Mouse (Mus musculus) yolk sac, embryonic 10.5 days (tissue): ENCODE results near the gene Zfp579.
A peak's percentile ranks its signal among the peaks of the same experiment; 100 is the strongest.

Source experiments
- DNase-seq: peaks from one replicate; pipeline ENCODE4 v3.0.0-alpha.2; 2017; ENCODE audit warnings: low spot score

Zfp579 gene

GRCm38 (mm10) chr7:4957361-4957760 lies 38.6 kb downstream of the Zfp579 start:
- DNase-seq: no peak

GRCm38 (mm10) chr7:4953815-4954445 lies 42.0 kb downstream of the Zfp579 start:
- no peak for DNase-seq

GRCm38 (mm10) chr7:4950561-4951342 lies 45.2 kb downstream of the Zfp579 start:
- DNase-seq: no peak

DNA sequence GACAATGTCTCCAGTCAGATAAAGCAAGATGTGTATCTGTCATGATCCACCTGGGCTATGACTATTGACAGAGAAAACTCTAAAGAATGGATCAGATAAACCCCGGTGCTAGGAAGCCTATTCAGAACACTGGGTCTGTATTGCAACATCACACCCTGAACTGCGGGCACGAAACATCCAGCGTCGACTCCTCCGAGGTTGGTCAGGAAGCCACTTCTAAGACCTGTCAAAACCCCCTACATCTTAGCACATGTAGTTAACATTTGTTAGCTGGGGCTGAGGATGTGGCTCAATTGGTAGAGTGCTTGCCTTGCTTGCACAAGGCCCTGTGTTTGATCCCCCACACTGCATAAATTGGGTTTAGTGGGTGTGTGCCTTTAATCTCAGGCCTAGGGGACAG lies 47.6 kb downstream of the Zfp579 start:
- DNase-seq: no peak

DNA sequence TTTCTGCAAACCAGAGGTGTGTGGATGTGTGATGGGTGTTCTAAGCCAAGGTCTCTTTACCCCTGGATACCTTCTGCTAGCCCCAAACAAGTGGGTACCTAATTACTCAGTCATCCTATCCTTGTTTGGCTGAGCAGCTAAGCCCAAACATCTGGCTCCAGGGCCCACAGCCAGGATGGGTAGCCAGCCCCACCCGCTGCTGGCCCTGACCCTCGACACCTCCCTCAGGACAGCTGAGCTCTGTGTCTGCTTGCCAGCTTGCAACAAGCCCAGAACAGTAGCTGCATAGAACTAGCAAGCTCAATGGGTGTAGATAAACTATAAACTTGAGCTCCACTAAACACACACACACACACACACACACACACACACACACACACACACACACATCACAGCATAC lies 48.1 kb downstream of the Zfp579 start:
- no peak for DNase-seq

GRCm38 (mm10) chr7:4943223-4943815 lies 52.6 kb downstream of the Zfp579 start:
- peak; percentile 85 for DNase-seq

DNA sequence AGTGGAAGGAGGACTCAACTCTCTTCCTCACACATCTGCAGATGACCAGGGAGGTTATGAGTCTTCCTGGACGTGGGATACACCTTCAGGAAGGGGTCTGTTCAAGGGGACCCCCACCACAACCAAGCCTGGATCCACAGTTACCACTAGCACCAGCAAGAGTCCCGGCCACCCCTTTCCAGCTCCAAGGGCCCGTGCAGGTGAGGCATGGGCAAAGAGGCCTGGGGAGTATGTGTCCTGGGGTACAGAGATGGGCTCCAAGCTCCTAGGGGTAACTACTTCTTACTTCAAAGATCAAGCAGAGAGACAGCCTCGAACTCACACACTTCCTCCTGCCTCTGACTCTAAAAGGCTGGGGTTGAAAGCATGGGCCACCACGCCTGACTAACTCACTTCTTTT lies 53.3 kb downstream of the Zfp579 start:
- DNase-seq: no peak

GRCm38 (mm10) chr7:4940068-4940479 lies 55.9 kb downstream of the Zfp579 start:
- peak; percentile 61 for DNase-seq

DNA sequence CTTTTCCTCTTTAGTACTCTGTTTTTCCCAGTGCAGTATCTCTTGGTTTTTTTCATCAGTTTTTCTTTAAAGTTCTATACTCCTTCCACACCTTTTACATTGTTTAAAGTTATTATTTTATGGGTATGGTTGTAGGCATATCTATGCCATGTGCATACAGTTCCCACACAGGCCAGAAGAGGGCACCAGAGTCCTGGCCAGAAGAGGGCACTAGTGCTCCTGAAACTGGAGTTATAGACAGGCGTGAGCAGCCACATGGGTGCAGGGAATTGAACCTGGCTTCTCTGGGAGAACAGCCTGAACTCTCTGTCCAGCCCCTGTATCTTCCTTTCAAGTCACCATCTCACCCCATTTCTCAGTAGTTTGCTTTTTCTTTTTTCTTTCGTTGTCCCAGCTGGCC lies 57.5 kb downstream of the Zfp579 start:
- no peak for DNase-seq

DNA sequence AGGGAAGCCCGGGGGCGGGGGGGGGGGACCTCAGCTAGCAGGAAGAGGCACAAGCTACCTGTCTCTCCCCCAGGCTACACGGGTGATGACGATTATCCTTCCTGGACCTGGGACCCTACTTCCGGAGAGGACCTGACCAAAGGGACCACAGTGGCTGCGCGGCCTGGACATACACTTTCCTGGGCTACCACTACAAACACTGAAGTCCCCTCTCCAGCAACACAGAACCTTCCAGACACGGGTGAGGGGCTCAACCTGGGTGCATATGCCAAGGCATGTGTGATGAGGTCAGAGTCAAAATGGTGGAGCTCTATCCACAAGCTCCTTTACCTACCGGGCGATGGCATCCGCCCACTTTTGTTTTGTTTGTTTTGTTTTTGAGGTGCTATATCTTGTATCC lies 58.6 kb downstream of the Zfp579 start:
- DNase-seq: no peak

GRCm38 (mm10) chr7:4936832-4937231 lies 59.1 kb downstream of the Zfp579 start:
- DNase-seq: no peak

GRCm38 (mm10) chr7:4934160-4934914 lies 61.6 kb downstream of the Zfp579 start:
- no peak for DNase-seq
